Mouse (Mus musculus) small intestine, adult 2 months (tissue): ENCODE results near the gene Cdca7. TPM values are rescaled to one million over a fixed set of nuclear protein-coding genes. Genes with fewer than 3 reads are reported as not detected.

Source experiments
- H3K27ac ChIP-seq: fragments of 200-500 bp; 2 replicates; pipeline ENCODE4 v1.5.1; 2012; ENCODE audit warnings: low read depth, low read length, control low read depth, inconsistent platforms; ENCODE audit not compliant: insufficient read depth
- H3K27me3 ChIP-seq: fragments of 200-500 bp; 2 replicates; pipeline ENCODE4 v1.6.1; 2012; ENCODE audit warnings: mild to moderate bottlenecking, moderate library complexity, low read length, inconsistent platforms; ENCODE audit not compliant: control insufficient read depth, insufficient read depth
- H3K36me3 ChIP-seq: fragments of 200-500 bp; 2 replicates; pipeline ENCODE4 v1.6.1; 2012; ENCODE audit warnings: mild to moderate bottlenecking, low read length, control low read depth, inconsistent platforms; ENCODE audit not compliant: control insufficient read depth, insufficient read depth
- H3K4me1 ChIP-seq: fragments of 200-500 bp; 2 replicates; pipeline ENCODE4 v1.6.1; 2012; ENCODE audit warnings: low read length, inconsistent platforms, mixed read lengths; ENCODE audit not compliant: control insufficient read depth, insufficient read depth, insufficient read length
- H3K4me3 ChIP-seq: fragments of 200-500 bp; 2 replicates; pipeline ENCODE4 v1.5.1; 2012; ENCODE audit warnings: low read depth, mild to moderate bottlenecking, control low read depth, inconsistent platforms, low read length, moderate library complexity
- CTCF ChIP-seq: fragments of 200-500 bp; IDR thresholded peaks from 2 replicates; pipeline ENCODE4 v1.5.1; 2012; ENCODE audit warnings: low read depth, mild to moderate bottlenecking, control low read depth, inconsistent platforms, low read length, moderate library complexity, mixed read lengths; ENCODE audit not compliant: insufficient replicate concordance, insufficient read length; ENCODE audit errors: extremely low read depth
- POLR2A ChIP-seq: fragments of 200-500 bp; IDR thresholded peaks from 2 replicates; pipeline ENCODE4 v1.6.1; 2012; ENCODE audit warnings: low read depth, mild to moderate bottlenecking, control low read depth, inconsistent platforms, low read length, moderate library complexity
- WGBS: fragments of 180-500 bp; shearing (Covaris S2); methylation state at CpG from one replicate; pipeline ENCODE4 v1.1.7; 2018; 5-methylcytosine and 5-hydroxymethylcytosine counted together
- polyA plus RNA-seq: library from polyadenylated mRNA; depleted of rRNA; stranded (reverse); fragments of >200 nt; gene quantifications from 2 replicates; pipeline ENCODE4 v1.2.3, GENCODE M21; 2012; rRNA removed

The Cdca7 gene
- polyA plus RNA-seq, result 5.3 and 11.5 TPM in 2 replicates

- Histone ChIP-seq H3K4me1 (peaks cover 18% of the 10 kb centered on the region; the same call in 1 of the 2 replicates), H3K36me3 (0 out of 2 replicates have a peak, but pooled peaks cover 2% of the 10 kb centered on the region), H3K27ac (peak within 1 kb of the TSS; percentile 78), H3K27me3 (no peaks in the 10 kb centered on the region), H3K4me3 (peak within 1 kb of the TSS; percentile 74)
- under 1% methylated on average over 58 of the region's 58 CpGs for WGBS
- TF ChIP-seq POLR2A (peak; percentile 50; the same call in 1 of the 2 replicates), CTCF (no peak)
Measured at GRCm38 (mm10) chr2:72475797-72476485, at the start of gene Cdca7. Gene Cdca7, plus strand, starts transcription at chr2:72476159.

- TF ChIP-seq POLR2A (no peak), CTCF (no peak)
- H3K36me3 ChIP-seq, result peaks cover 2% of the 10 kb centered on the region; the same call in 1 of the 2 replicates
- H3K4me3 ChIP-seq, result no peak overlapping the region
- H3K27ac ChIP-seq, result no peak overlapping the region
- no peaks in the 10 kb centered on the region for H3K4me1 ChIP-seq
- H3K27me3 ChIP-seq, result no peaks in the 10 kb centered on the region
- 81% methylated on average over 8 of the region's 8 CpGs for WGBS
Measured at GRCm38 (mm10) chr2:72426776-72427175, 49.2 kb upstream of the Cdca7 start.

GRCm38 (mm10) chr2:72427288-72427687, 48.7 kb upstream of the Cdca7 start:
- H3K4me3 ChIP-seq, result no peak overlapping the region
- no peaks in the 10 kb centered on the region for H3K27me3 ChIP-seq
- no peak overlapping the region; the same call in 1 of the 2 replicates for H3K27ac ChIP-seq
- H3K4me1 ChIP-seq, result no peaks in the 10 kb centered on the region
- peaks cover 2% of the 10 kb centered on the region; the same call in 1 of the 2 replicates for H3K36me3 ChIP-seq
- WGBS, result 82% methylated on average over 11 of the region's 11 CpGs
- TF ChIP-seq CTCF (no peak), POLR2A (no peak)

- no peak for TF ChIP-seq POLR2A
- TF ChIP-seq CTCF, result no peak
- H3K27me3 ChIP-seq, result no peaks in the 10 kb centered on the region
- no peaks in the 10 kb centered on the region for H3K4me1 ChIP-seq
- WGBS, result 87% methylated on average over 8 of the region's 8 CpGs
- no peak overlapping the region for H3K27ac ChIP-seq
- no peak overlapping the region for H3K4me3 ChIP-seq
- H3K36me3 ChIP-seq, result peaks cover 26% of the 10 kb centered on the region
Measured at GRCm38 (mm10) chr2:72438941-72439533, 36.9 kb upstream of the Cdca7 start.

GRCm38 (mm10) chr2:72441010-72441409, 34.9 kb upstream of the Cdca7 start:
- Histone ChIP-seq H3K4me1 (no peaks in the 10 kb centered on the region), H3K27ac (no peak overlapping the region), H3K4me3 (no peak overlapping the region), H3K36me3 (peaks cover 15% of the 10 kb centered on the region), H3K27me3 (no peaks in the 10 kb centered on the region)
- 94% methylated on average over 9 of the region's 9 CpGs for WGBS
- TF ChIP-seq POLR2A (no peak), CTCF (no peak)

GRCm38 (mm10) chr2:72442825-72443224, 33.1 kb upstream of the Cdca7 start:
- Histone ChIP-seq H3K36me3 (peaks cover 15% of the 10 kb centered on the region), H3K4me3 (no peak overlapping the region), H3K27me3 (no peaks in the 10 kb centered on the region), H3K27ac (no peak overlapping the region), H3K4me1 (no peaks in the 10 kb centered on the region)
- TF ChIP-seq CTCF (no peak), POLR2A (no peak)
- 89% methylated on average over 6 of the region's 6 CpGs for WGBS

- Histone ChIP-seq H3K4me3 (no peak overlapping the region), H3K27me3 (no peaks in the 10 kb centered on the region), H3K27ac (no peak overlapping the region), H3K4me1 (no peaks in the 10 kb centered on the region), H3K36me3 (peaks cover 12% of the 10 kb centered on the region)
- TF ChIP-seq CTCF (no peak), POLR2A (no peak)
- 71% methylated on average over 3 of the region's 3 CpGs for WGBS
Measured at GRCm38 (mm10) chr2:72443960-72444359, 32.0 kb upstream of the Cdca7 start.
